Mouse (Mus musculus): ENCODE data around the gene Sumo2.

- TF ChIP-seq POLR2A (IDR thresholded peaks at IDR 0.05; ENCODE audit: borderline replicate concordance, low read depth, low read length) (no peak), CTCF (IDR thresholded peaks at IDR 0.05; ENCODE audit: low read depth, low read length) (no peak)
These were observed at the start of gene Sumo2 for GRCm38 (mm10) chr11:115536038-115536681.
